Mouse (Mus musculus): ENCODE data around the gene Fermt3. TPM values are rescaled to one million over a fixed set of nuclear protein-coding genes. Genes with fewer than 3 reads are reported as not detected.

Fermt3 gene
- polyA plus RNA-seq, 1 experiment from 2014 or later = 10.4 TPM

GRCm38 (mm10) chr19:6979486-6980380 is 39.5 kb downstream of the Fermt3 start:
- Histone ChIP-seq H3K4me1 (ENCODE audit: control insufficient read depth, insufficient read depth, low read length) (peaks cover 26% of the 10 kb centered on the region), H3K9me3 (ENCODE audit: control insufficient read depth, low read length) (no peaks in the 10 kb centered on the region), H3K27me3 (replicated peaks; ENCODE audit: control insufficient read depth, insufficient read depth, low read length) (no peaks in the 10 kb centered on the region), H3K9ac (ENCODE audit: low read depth, low read length) (peak overlapping the region; percentile 88), H3K27ac (replicated peaks; ENCODE audit: low read depth, low read length) (peak overlapping the region; percentile 93), H3K36me3 (ENCODE audit: control insufficient read depth, insufficient read depth, low read length) (peaks cover 42% of the 10 kb centered on the region), H3K4me3 (ENCODE audit: low read depth, low read length) (peak overlapping the region; percentile 78), H3K4me2 (ENCODE audit: low read depth, low read length) (peak overlapping the region; percentile 92)
- WGBS = 3% methylated on average over 36 of the region's 59 CpGs
- ATAC-seq (ENCODE audit: low read depth) = peak; percentile 87
- peak; percentile 100 for DNase-seq (ENCODE audit: low spot score)

GRCm38 (mm10) chr19:6979001-6979479 is 40.2 kb downstream of the Fermt3 start:
- Histone ChIP-seq H3K4me2 (ENCODE audit: low read depth, low read length) (peak overlapping the region; percentile 92), H3K9ac (ENCODE audit: low read depth, low read length) (peak overlapping the region; percentile 60), H3K27ac (replicated peaks; ENCODE audit: low read depth, low read length) (peak overlapping the region; percentile 23), H3K4me3 (ENCODE audit: low read depth, low read length) (peak overlapping the region; percentile 78), H3K9me3 (ENCODE audit: control insufficient read depth, low read length) (no peaks in the 10 kb centered on the region), H3K4me1 (ENCODE audit: control insufficient read depth, insufficient read depth, low read length) (peaks cover 27% of the 10 kb centered on the region), H3K27me3 (replicated peaks; ENCODE audit: control insufficient read depth, insufficient read depth, low read length) (no peaks in the 10 kb centered on the region), H3K36me3 (ENCODE audit: control insufficient read depth, insufficient read depth, low read length) (peaks cover 38% of the 10 kb centered on the region)
- ATAC-seq (ENCODE audit: low read depth) (no peak), DNase-seq (ENCODE audit: low spot score) (peak; percentile 50)
- 7% methylated on average over 10 of the region's 11 CpGs for WGBS

- H3K4me2 ChIP-seq (ENCODE audit: low read depth, low read length) = peak overlapping the region; percentile 92
- 0 out of 2 replicates have a peak overlapping the region, but pooled peaks have one; percentile 26 for H3K9ac ChIP-seq (ENCODE audit: low read depth, low read length)
- ATAC-seq (ENCODE audit: low read depth) (no peak), DNase-seq (ENCODE audit: low spot score) (no peak)
- peaks cover 31% of the 10 kb centered on the region for H3K4me1 ChIP-seq (ENCODE audit: control insufficient read depth, insufficient read depth, low read length)
- peak overlapping the region; percentile 8; the same call in 1 of the 2 replicates for H3K27ac ChIP-seq (replicated peaks; ENCODE audit: low read depth, low read length)
- peaks cover 33% of the 10 kb centered on the region for H3K36me3 ChIP-seq (ENCODE audit: control insufficient read depth, insufficient read depth, low read length)
- WGBS = 43% methylated on average over 3 of the region's 3 CpGs
- H3K9me3 ChIP-seq (ENCODE audit: control insufficient read depth, low read length) = no peaks in the 10 kb centered on the region
- no peaks in the 10 kb centered on the region for H3K27me3 ChIP-seq (replicated peaks; ENCODE audit: control insufficient read depth, insufficient read depth, low read length)
- peak overlapping the region; percentile 78 for H3K4me3 ChIP-seq (ENCODE audit: low read depth, low read length)
These were observed 40.7 kb downstream of the Fermt3 start for GRCm38 (mm10) chr19:6978639-6978974.

GRCm38 (mm10) chr19:6977759-6978638 is 41.3 kb downstream of the Fermt3 start:
- H3K27ac ChIP-seq (replicated peaks; ENCODE audit: low read depth, low read length) = peak overlapping the region; percentile 8; the same call in 1 of the 2 replicates
- WGBS = 72% methylated on average over 13 of the region's 13 CpGs
- H3K9me3 ChIP-seq (ENCODE audit: control insufficient read depth, low read length) = no peaks in the 10 kb centered on the region
- ATAC-seq (ENCODE audit: low read depth) = no peak
- H3K4me3 ChIP-seq (ENCODE audit: low read depth, low read length) = peak overlapping the region; percentile 78; the same call in 1 of the 2 replicates
- no peak for DNase-seq (ENCODE audit: low spot score)
- H3K4me1 ChIP-seq (ENCODE audit: control insufficient read depth, insufficient read depth, low read length) = peaks cover 31% of the 10 kb centered on the region
- H3K27me3 ChIP-seq (replicated peaks; ENCODE audit: control insufficient read depth, insufficient read depth, low read length) = no peaks in the 10 kb centered on the region
- H3K36me3 ChIP-seq (ENCODE audit: control insufficient read depth, insufficient read depth, low read length) = peaks cover 29% of the 10 kb centered on the region
- H3K4me2 ChIP-seq (ENCODE audit: low read depth, low read length) = peak overlapping the region; percentile 92
- H3K9ac ChIP-seq (ENCODE audit: low read depth, low read length) = 0 out of 2 replicates have a peak overlapping the region, but pooled peaks have one; percentile 26

- Histone ChIP-seq H3K4me2 (ENCODE audit: low read depth, low read length) (peak within 1 kb of the TSS; percentile 92), H3K36me3 (ENCODE audit: control insufficient read depth, insufficient read depth, low read length) (peaks cover 19% of the 10 kb centered on the region), H3K27me3 (replicated peaks; ENCODE audit: control insufficient read depth, insufficient read depth, low read length) (no peaks in the 10 kb centered on the region), H3K4me1 (ENCODE audit: control insufficient read depth, insufficient read depth, low read length) (peaks cover 24% of the 10 kb centered on the region), H3K27ac (replicated peaks; ENCODE audit: low read depth, low read length) (peak within 1 kb of the TSS; percentile 88), H3K9me3 (ENCODE audit: control insufficient read depth, low read length) (no peaks in the 10 kb centered on the region), H3K4me3 (ENCODE audit: low read depth, low read length) (peak within 1 kb of the TSS; percentile 77), H3K9ac (ENCODE audit: low read depth, low read length) (peak within 1 kb of the TSS; percentile 76)
- peak; percentile 3; the same call in 1 of the 2 replicates for ATAC-seq (ENCODE audit: low read depth)
- 2% methylated on average over 16 of the region's 16 CpGs for WGBS
- peak; percentile 92 for DNase-seq (ENCODE audit: low spot score)
These were observed 43.4 kb downstream of the Fermt3 start, which contains the start of gene Plcb3 for GRCm38 (mm10) chr19:6975537-6976521. Gene Plcb3 (minus strand): TSS chr19:6976470.

GRCm38 (mm10) chr19:6974211-6975205 is 44.8 kb downstream of the Fermt3 start, which contains the start of gene Ppp1r14b:
Gene Ppp1r14b (plus strand): TSS chr19:6974968.
- H3K9me3 ChIP-seq (ENCODE audit: control insufficient read depth, low read length) = no peaks in the 10 kb centered on the region
- peaks cover 19% of the 10 kb centered on the region for H3K36me3 ChIP-seq (ENCODE audit: control insufficient read depth, insufficient read depth, low read length)
- DNase-seq (ENCODE audit: low spot score) (peak; percentile 96), ATAC-seq (ENCODE audit: low read depth) (peak; percentile 70)
- peak within 1 kb of the TSS; percentile 76 for H3K9ac ChIP-seq (ENCODE audit: low read depth, low read length)
- peaks cover 33% of the 10 kb centered on the region for H3K4me1 ChIP-seq (ENCODE audit: control insufficient read depth, insufficient read depth, low read length)
- 0% methylated on average over 39 of the region's 84 CpGs for WGBS
- H3K4me3 ChIP-seq (ENCODE audit: low read depth, low read length) = peak within 1 kb of the TSS; percentile 77
- no peaks in the 10 kb centered on the region for H3K27me3 ChIP-seq (replicated peaks; ENCODE audit: control insufficient read depth, insufficient read depth, low read length)
- peak within 1 kb of the TSS; percentile 88 for H3K27ac ChIP-seq (replicated peaks; ENCODE audit: low read depth, low read length)
- H3K4me2 ChIP-seq (ENCODE audit: low read depth, low read length) = peak within 1 kb of the TSS; percentile 92
